Mouse (Mus musculus) small intestine, adult 2 months (tissue): ENCODE results near the gene Lzts2. TPM values are rescaled to one million over a fixed set of nuclear protein-coding genes. Genes with fewer than 3 reads are reported as not detected.

ENCODE experiments used
- H3K27ac ChIP-seq: fragments of 200-500 bp; 2 replicates; pipeline ENCODE4 v1.5.1; 2012; ENCODE audit warnings: low read depth, low read length, control low read depth, inconsistent platforms; ENCODE audit not compliant: insufficient read depth
- H3K27me3 ChIP-seq: fragments of 200-500 bp; 2 replicates; pipeline ENCODE4 v1.6.1; 2012; ENCODE audit warnings: mild to moderate bottlenecking, moderate library complexity, low read length, inconsistent platforms; ENCODE audit not compliant: control insufficient read depth, insufficient read depth
- H3K36me3 ChIP-seq: fragments of 200-500 bp; 2 replicates; pipeline ENCODE4 v1.6.1; 2012; ENCODE audit warnings: mild to moderate bottlenecking, low read length, control low read depth, inconsistent platforms; ENCODE audit not compliant: control insufficient read depth, insufficient read depth
- H3K4me1 ChIP-seq: fragments of 200-500 bp; 2 replicates; pipeline ENCODE4 v1.6.1; 2012; ENCODE audit warnings: low read length, inconsistent platforms, mixed read lengths; ENCODE audit not compliant: control insufficient read depth, insufficient read depth, insufficient read length
- H3K4me3 ChIP-seq: fragments of 200-500 bp; 2 replicates; pipeline ENCODE4 v1.5.1; 2012; ENCODE audit warnings: low read depth, mild to moderate bottlenecking, control low read depth, inconsistent platforms, low read length, moderate library complexity
- CTCF ChIP-seq: fragments of 200-500 bp; IDR thresholded peaks from 2 replicates; pipeline ENCODE4 v1.5.1; 2012; ENCODE audit warnings: low read depth, mild to moderate bottlenecking, control low read depth, inconsistent platforms, low read length, moderate library complexity, mixed read lengths; ENCODE audit not compliant: insufficient replicate concordance, insufficient read length; ENCODE audit errors: extremely low read depth
- POLR2A ChIP-seq: fragments of 200-500 bp; IDR thresholded peaks from 2 replicates; pipeline ENCODE4 v1.6.1; 2012; ENCODE audit warnings: low read depth, mild to moderate bottlenecking, control low read depth, inconsistent platforms, low read length, moderate library complexity
- WGBS: fragments of 180-500 bp; shearing (Covaris S2); methylation state at CpG from one replicate; pipeline ENCODE4 v1.1.7; 2018; 5-methylcytosine and 5-hydroxymethylcytosine counted together
- polyA plus RNA-seq: library from polyadenylated mRNA; depleted of rRNA; stranded (reverse); fragments of >200 nt; gene quantifications from 2 replicates; pipeline ENCODE4 v1.2.3, GENCODE M21; 2012

Gene Lzts2
- polyA plus RNA-seq, 1 experiment: 50.4 TPM

GRCm38 (mm10) chr19:45012219-45012618 lies 2.0 kb upstream of the Lzts2 start:
- no peaks in the 10 kb centered on the region for H3K27me3 ChIP-seq
- H3K4me1 ChIP-seq: peaks cover 26% of the 10 kb centered on the region
- H3K36me3 ChIP-seq: peaks cover 29% of the 10 kb centered on the region
- TF ChIP-seq CTCF (no peak), POLR2A (no peak)
- H3K4me3 ChIP-seq: no peak overlapping the region
- no peak overlapping the region for H3K27ac ChIP-seq
- WGBS: 87% methylated on average over 8 of the region's 8 CpGs

- H3K27me3 ChIP-seq: no peaks in the 10 kb centered on the region
- H3K36me3 ChIP-seq: peaks cover 29% of the 10 kb centered on the region
- H3K4me1 ChIP-seq: peaks cover 22% of the 10 kb centered on the region
- WGBS: 30% methylated on average over 6 of the region's 6 CpGs
- H3K27ac ChIP-seq: no peak overlapping the region
- TF ChIP-seq POLR2A (no peak), CTCF (no peak)
- no peak overlapping the region for H3K4me3 ChIP-seq
These were observed 1.6 kb upstream of the Lzts2 start for GRCm38 (mm10) chr19:45012636-45013035.

GRCm38 (mm10) chr19:45013581-45014225 lies 511 bp upstream of the Lzts2 start:
- H3K36me3 ChIP-seq: peaks cover 29% of the 10 kb centered on the region
- H3K27ac ChIP-seq: peak overlapping the region; percentile 90
- no peaks in the 10 kb centered on the region for H3K27me3 ChIP-seq
- no peak for TF ChIP-seq POLR2A
- no peak for TF ChIP-seq CTCF
- peaks cover 17% of the 10 kb centered on the region for H3K4me1 ChIP-seq
- H3K4me3 ChIP-seq: no peak overlapping the region
- 30% methylated on average over 6 of the region's 6 CpGs for WGBS

- Histone ChIP-seq H3K4me1 (peaks cover 17% of the 10 kb centered on the region), H3K27ac (peak overlapping the region; percentile 90), H3K36me3 (peaks cover 21% of the 10 kb centered on the region), H3K27me3 (no peaks in the 10 kb centered on the region), H3K4me3 (peak overlapping the region; percentile 73)
- WGBS: 0% methylated on average over 24 of the region's 25 CpGs
- no peak; the same call in 1 of the 2 replicates for TF ChIP-seq POLR2A
- TF ChIP-seq CTCF: no peak
These were observed 778 bp downstream of the Lzts2 start for GRCm38 (mm10) chr19:45014981-45015402.

- peak overlapping the region; percentile 90 for H3K27ac ChIP-seq
- no peak for TF ChIP-seq CTCF
- no peak for TF ChIP-seq POLR2A
- under 1% methylated on average over 34 of the region's 34 CpGs for WGBS
These were observed 1.5 kb downstream of the Lzts2 start for GRCm38 (mm10) chr19:45015518-45016281.

GRCm38 (mm10) chr19:45016341-45017215 lies 2.4 kb downstream of the Lzts2 start:
- no peaks in the 10 kb centered on the region for H3K27me3 ChIP-seq
- 1% methylated on average over 18 of the region's 18 CpGs for WGBS
- TF ChIP-seq POLR2A (no peak), CTCF (no peak)
- peak overlapping the region; percentile 94 for H3K27ac ChIP-seq
- peak overlapping the region; percentile 73 for H3K4me3 ChIP-seq
- peaks cover 20% of the 10 kb centered on the region for H3K4me1 ChIP-seq
- H3K36me3 ChIP-seq: peaks cover 10% of the 10 kb centered on the region; the same call in 1 of the 2 replicates

More at GRCm38 (mm10) chr19:45015518-45016281, 1.5 kb downstream of the Lzts2 start:
- Histone ChIP-seq H3K4me1 (peaks cover 19% of the 10 kb centered on the region), H3K36me3 (peaks cover 14% of the 10 kb centered on the region), H3K27me3 (no peaks in the 10 kb centered on the region), H3K4me3 (peak overlapping the region; percentile 73)
